Mouse (Mus musculus): ENCODE results near the gene Ipo5. TPM values are rescaled to one million over a fixed set of nuclear protein-coding genes. Genes with fewer than 3 reads are reported as not detected.

The Ipo5 gene
- total RNA-seq, 2 experiments from 2014 or later: 94.6 to 100 TPM

- DNase-seq (ENCODE audit: low spot score in 2 of 2): no peak
Measured at GRCm38 (mm10) chr14:120912916-120913315, 1.9 kb downstream of the Ipo5 start.

GRCm38 (mm10) chr14:120921805-120922204, 10.8 kb downstream of the Ipo5 start:
- DNase-seq (ENCODE audit: low spot score in 2 of 2): no peak

GRCm38 (mm10) chr14:120924044-120924443, 13.0 kb downstream of the Ipo5 start:
- no peak for DNase-seq (ENCODE audit: low spot score in 2 of 2)

- no peak for DNase-seq (ENCODE audit: low spot score in 2 of 2)
Measured at GRCm38 (mm10) chr14:120925731-120926585, 14.9 kb downstream of the Ipo5 start.

GRCm38 (mm10) chr14:120931236-120931635, 20.2 kb downstream of the Ipo5 start:
- no peak for DNase-seq (ENCODE audit: low spot score in 2 of 2)

GRCm38 (mm10) chr14:120933624-120934023, 22.6 kb downstream of the Ipo5 start:
- DNase-seq (ENCODE audit: low spot score in 2 of 2): no peak

- no peak for DNase-seq (ENCODE audit: low spot score in 2 of 2)
Measured at GRCm38 (mm10) chr14:120937102-120937501, 26.1 kb downstream of the Ipo5 start.

- no peak for DNase-seq (ENCODE audit: low spot score in 2 of 2)
Measured at GRCm38 (mm10) chr14:120942803-120943202, 31.8 kb downstream of the Ipo5 start.

- no peak for DNase-seq (ENCODE audit: low spot score in 2 of 2)
Measured at GRCm38 (mm10) chr14:120945146-120945545, 34.1 kb downstream of the Ipo5 start.

- DNase-seq (ENCODE audit: low spot score in 2 of 2): no peak
Measured at GRCm38 (mm10) chr14:120947104-120947503, 36.1 kb downstream of the Ipo5 start.

- no peak for DNase-seq (ENCODE audit: low spot score in 2 of 2)
Measured at GRCm38 (mm10) chr14:120949002-120949401, 38.0 kb downstream of the Ipo5 start.

GRCm38 (mm10) chr14:120950068-120950467, 39.0 kb downstream of the Ipo5 start:
- DNase-seq (ENCODE audit: low spot score in 2 of 2): no peak

GRCm38 (mm10) chr14:120952434-120952833, 41.4 kb downstream of the Ipo5 start:
- DNase-seq (ENCODE audit: low spot score in 2 of 2): no peak

- DNase-seq (ENCODE audit: low spot score in 2 of 2): no peak
Measured at GRCm38 (mm10) chr14:120960551-120960950, 49.5 kb downstream of the Ipo5 start.

GRCm38 (mm10) chr14:120960991-120961390, 50.0 kb downstream of the Ipo5 start:
- no peak for DNase-seq (ENCODE audit: low spot score in 2 of 2)

GRCm38 (mm10) chr14:120967072-120967471, 56.0 kb downstream of the Ipo5 start:
- no peak for DNase-seq (ENCODE audit: low spot score in 2 of 2)

GRCm38 (mm10) chr14:120968723-120969122, 57.7 kb downstream of the Ipo5 start:
- no peak for DNase-seq (ENCODE audit: low spot score in 2 of 2)

- DNase-seq (ENCODE audit: low spot score in 2 of 2): no peak
Measured at GRCm38 (mm10) chr14:120969673-120970072, 58.6 kb downstream of the Ipo5 start.

GRCm38 (mm10) chr14:120970637-120971036, 59.6 kb downstream of the Ipo5 start:
- no peak for DNase-seq (ENCODE audit: low spot score in 2 of 2)

GRCm38 (mm10) chr14:120971313-120971712, 60.3 kb downstream of the Ipo5 start:
- DNase-seq (ENCODE audit: low spot score in 2 of 2): no peak

GRCm38 (mm10) chr14:120979559-120979958, 68.5 kb downstream of the Ipo5 start:
- no peak for DNase-seq (ENCODE audit: low spot score in 2 of 2)

- no peak for DNase-seq (ENCODE audit: low spot score in 2 of 2)
Measured at GRCm38 (mm10) chr14:120989126-120989525, 78.1 kb downstream of the Ipo5 start.

Data from adrenal gland, postnatal 4 days (tissue).